Mouse (Mus musculus): ENCODE results near the gene Pank1. TPM values are rescaled to one million over a fixed set of nuclear protein-coding genes. Genes with fewer than 3 reads are reported as not detected.
A peak's percentile ranks its signal among the peaks of the same experiment; 100 is the strongest.

Pank1 gene
- 7.3 TPM in 2 replicates for polyA plus RNA-seq (2016; fragmentation: Nextera tagmentation; extraction: Ambion mirVana)

DNA sequence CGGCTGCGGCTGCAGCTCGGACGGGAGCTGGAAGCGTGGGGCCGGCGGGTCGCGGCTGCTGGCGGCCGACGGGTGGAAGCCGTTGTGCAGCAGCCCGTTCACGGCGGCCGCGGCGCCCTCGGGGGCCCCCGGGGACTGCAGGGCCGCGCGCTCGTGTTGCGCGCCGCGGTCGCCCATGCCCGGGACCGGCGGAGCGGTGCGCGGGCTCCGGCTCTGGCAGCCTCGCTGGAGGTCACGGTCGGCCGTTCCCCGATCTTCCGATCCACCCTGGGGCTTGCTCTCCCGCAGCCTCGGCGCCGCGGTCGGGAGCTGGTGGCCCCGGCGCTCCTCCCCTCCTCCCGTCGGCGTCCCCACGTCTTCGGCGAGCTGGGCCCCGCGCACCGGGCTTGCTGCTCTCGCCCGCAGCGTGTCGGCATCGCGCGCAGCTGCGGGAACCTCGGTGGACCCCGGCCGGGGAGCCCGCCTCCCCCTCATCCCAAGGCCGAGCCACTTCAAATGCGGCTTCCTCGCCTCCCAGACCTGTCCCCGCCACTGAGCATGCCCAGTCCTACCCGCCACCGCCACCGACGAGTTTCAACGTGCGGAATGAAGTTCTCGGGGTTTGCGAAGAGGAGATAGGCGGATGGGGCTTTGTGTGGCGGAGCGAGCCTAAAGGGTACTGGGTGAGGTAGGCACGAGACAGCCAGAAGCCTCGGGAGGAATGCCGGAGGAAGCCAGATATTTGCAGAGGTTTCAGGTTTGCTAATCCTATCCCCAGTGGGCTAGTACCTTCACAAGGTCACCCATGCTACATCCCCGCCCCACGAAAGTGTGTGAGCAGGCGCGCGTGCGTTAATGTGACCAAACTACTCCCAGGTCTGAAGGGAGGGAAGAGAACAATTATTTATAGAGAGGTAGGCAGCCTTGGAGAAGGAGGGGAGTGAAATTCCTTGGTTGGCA is at the start of gene Pank1:
Gene Pank1, minus strand, starts transcription at position 853 of the 939 bp plus-strand sequence.
- under 1% methylated on average over 96 of the region's 96 CpGs for WGBS
- DNase-seq (ENCODE audit: extremely low spot score, low spot score), result peak; percentile 82

GRCm38 (mm10) chr19:34922603-34922963 is 43.3 kb upstream of the Pank1 start:
- DNase-seq (ENCODE audit: extremely low spot score, low spot score), result no peak
- Histone ChIP-seq H3K9me3 (no peaks in the 10 kb centered on the region), H3K27ac (peak overlapping the region; percentile 94), H3K4me3 (peak overlapping the region; percentile 87), H3K4me1 (peaks cover 8% of the 10 kb centered on the region), H3K27me3 (ENCODE audit: poor library complexity, severe bottlenecking) (no peaks in the 10 kb centered on the region), H3K36me3 (replicated peaks) (peaks cover 31% of the 10 kb centered on the region)
- under 1% methylated on average over 9 of the region's 9 CpGs for WGBS

More for the DNA sequence above, at the start of gene Pank1:
- H3K4me1 ChIP-seq, result peaks cover 28% of the 10 kb centered on the region
- H3K27me3 ChIP-seq (ENCODE audit: poor library complexity, severe bottlenecking), result no peaks in the 10 kb centered on the region
- H3K36me3 ChIP-seq (replicated peaks), result no peaks in the 10 kb centered on the region
- no peaks in the 10 kb centered on the region for H3K9me3 ChIP-seq
- peak within 1 kb of the TSS; percentile 88 for H3K4me3 ChIP-seq
- H3K27ac ChIP-seq, result peak within 1 kb of the TSS; percentile 99

DNA sequence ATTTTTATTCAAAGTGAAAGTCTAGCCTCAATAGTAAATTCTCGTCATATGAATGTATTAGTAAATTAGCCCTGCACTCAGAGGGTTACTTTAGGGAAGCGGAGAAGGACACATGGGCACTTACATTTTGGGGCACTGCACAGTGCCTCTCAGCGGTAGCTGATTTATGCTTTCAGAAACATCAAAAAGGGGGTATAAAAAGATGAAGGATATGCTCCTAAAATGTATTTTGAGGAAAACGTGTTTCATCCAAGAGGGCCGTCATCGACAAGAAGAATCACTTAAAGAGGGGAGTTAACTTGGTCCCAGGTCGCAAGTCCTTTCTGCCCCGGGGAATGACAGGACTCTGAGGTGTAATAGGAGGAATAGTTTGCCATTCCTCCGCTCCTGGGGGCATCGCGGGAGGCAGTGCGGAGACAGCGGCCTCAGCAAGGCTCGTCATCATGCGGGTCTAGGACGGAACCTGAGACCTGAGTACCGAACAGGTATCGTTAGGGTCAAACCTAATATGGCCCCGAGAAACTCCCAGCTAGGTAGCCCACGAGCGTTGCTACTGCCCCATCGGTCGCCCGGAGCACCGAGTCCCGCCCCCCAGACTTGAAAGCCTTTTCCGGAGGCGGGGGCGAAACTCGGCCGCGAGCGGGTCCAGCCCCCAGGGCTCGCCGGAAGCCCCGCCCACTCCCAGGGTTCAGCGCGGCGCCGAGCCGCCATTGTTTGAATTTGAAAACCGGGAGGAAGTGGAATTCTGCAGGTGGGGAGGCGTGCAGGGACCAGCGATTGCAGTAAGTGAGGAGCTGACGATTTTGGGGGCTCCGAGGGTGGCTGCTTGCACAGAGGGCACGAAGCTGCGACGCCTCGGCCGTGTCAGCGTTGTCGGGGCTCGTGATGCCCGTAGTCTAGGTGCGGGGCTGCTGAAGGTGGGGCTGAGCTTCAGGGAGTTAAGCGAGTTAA is 42.7 kb upstream of the Pank1 start, which contains the start of gene Kif20b:
Gene Kif20b, plus strand, starts transcription at position 710 of the 951 bp plus-strand sequence.
- peaks cover 26% of the 10 kb centered on the region for H3K36me3 ChIP-seq (replicated peaks)
- peak within 1 kb of the TSS; percentile 94 for H3K27ac ChIP-seq
- WGBS, result under 1% methylated on average over 57 of the region's 57 CpGs
- DNase-seq (ENCODE audit: extremely low spot score, low spot score), result peak; percentile 92
- H3K27me3 ChIP-seq (ENCODE audit: poor library complexity, severe bottlenecking), result no peaks in the 10 kb centered on the region
- H3K4me3 ChIP-seq, result peak within 1 kb of the TSS; percentile 87
- H3K9me3 ChIP-seq, result no peaks in the 10 kb centered on the region
- H3K4me1 ChIP-seq, result peaks cover 8% of the 10 kb centered on the region

DNA sequence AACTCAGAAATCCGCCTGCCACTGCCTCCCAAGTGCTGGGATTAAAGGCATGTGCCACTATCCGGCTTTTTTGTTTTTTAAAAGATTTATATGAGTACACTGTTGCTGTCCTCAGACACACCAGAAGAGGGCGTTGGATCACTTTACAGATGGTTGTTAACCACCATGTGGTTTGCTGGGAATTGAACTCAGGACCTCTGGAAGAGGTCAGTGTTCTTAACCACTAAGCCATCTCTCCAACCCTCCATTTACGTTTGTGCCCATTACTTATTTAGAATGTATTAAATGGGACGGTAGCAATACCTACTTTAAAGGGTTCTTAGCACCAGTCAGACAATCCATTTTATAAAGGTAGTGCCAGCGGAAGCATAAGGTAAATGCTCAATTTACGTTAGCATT is 42.0 kb upstream of the Pank1 start:
- Histone ChIP-seq H3K27me3 (ENCODE audit: poor library complexity, severe bottlenecking) (no peaks in the 10 kb centered on the region), H3K27ac (peak overlapping the region; percentile 94; the same call in 1 of the 2 replicates), H3K4me3 (peak overlapping the region; percentile 87), H3K9me3 (no peaks in the 10 kb centered on the region), H3K36me3 (replicated peaks) (peaks cover 19% of the 10 kb centered on the region), H3K4me1 (peaks cover 8% of the 10 kb centered on the region)
- WGBS, result 20% methylated on average over 7 of the region's 7 CpGs
- DNase-seq (ENCODE audit: extremely low spot score, low spot score), result no peak

- DNase-seq (ENCODE audit: extremely low spot score, low spot score), result no peak
Measured at GRCm38 (mm10) chr19:34920531-34920930, 41.3 kb upstream of the Pank1 start.

GRCm38 (mm10) chr19:34920066-34920465 is 40.8 kb upstream of the Pank1 start:
- 92% methylated on average over 4 of the region's 4 CpGs for WGBS
- no peak overlapping the region for H3K4me3 ChIP-seq

More at GRCm38 (mm10) chr19:34920531-34920930, 41.3 kb upstream of the Pank1 start:
- H3K36me3 ChIP-seq (replicated peaks), result peaks cover 15% of the 10 kb centered on the region
- no peak overlapping the region for H3K27ac ChIP-seq
- no peaks in the 10 kb centered on the region for H3K27me3 ChIP-seq (ENCODE audit: poor library complexity, severe bottlenecking)
- H3K9me3 ChIP-seq, result no peaks in the 10 kb centered on the region
- peaks cover 8% of the 10 kb centered on the region for H3K4me1 ChIP-seq
- 86% methylated on average over 3 of the region's 3 CpGs for WGBS
- no peak overlapping the region for H3K4me3 ChIP-seq

GRCm38 (mm10) chr19:34912366-34912765 is 33.1 kb upstream of the Pank1 start:
- no peaks in the 10 kb centered on the region for H3K27me3 ChIP-seq (ENCODE audit: poor library complexity, severe bottlenecking)
- H3K4me1 ChIP-seq, result peaks cover 11% of the 10 kb centered on the region
- H3K4me3 ChIP-seq, result no peak overlapping the region
- no peaks in the 10 kb centered on the region for H3K9me3 ChIP-seq
- no peaks in the 10 kb centered on the region for H3K36me3 ChIP-seq (replicated peaks)
- DNase-seq (ENCODE audit: extremely low spot score, low spot score), result no peak
- no peak overlapping the region for H3K27ac ChIP-seq

More at GRCm38 (mm10) chr19:34920066-34920465, 40.8 kb upstream of the Pank1 start:
- Histone ChIP-seq H3K27me3 (ENCODE audit: poor library complexity, severe bottlenecking) (no peaks in the 10 kb centered on the region), H3K27ac (no peak overlapping the region), H3K4me1 (peaks cover 8% of the 10 kb centered on the region), H3K36me3 (replicated peaks) (peaks cover 10% of the 10 kb centered on the region), H3K9me3 (no peaks in the 10 kb centered on the region)
- no peak for DNase-seq (ENCODE audit: extremely low spot score, low spot score)

DNA sequence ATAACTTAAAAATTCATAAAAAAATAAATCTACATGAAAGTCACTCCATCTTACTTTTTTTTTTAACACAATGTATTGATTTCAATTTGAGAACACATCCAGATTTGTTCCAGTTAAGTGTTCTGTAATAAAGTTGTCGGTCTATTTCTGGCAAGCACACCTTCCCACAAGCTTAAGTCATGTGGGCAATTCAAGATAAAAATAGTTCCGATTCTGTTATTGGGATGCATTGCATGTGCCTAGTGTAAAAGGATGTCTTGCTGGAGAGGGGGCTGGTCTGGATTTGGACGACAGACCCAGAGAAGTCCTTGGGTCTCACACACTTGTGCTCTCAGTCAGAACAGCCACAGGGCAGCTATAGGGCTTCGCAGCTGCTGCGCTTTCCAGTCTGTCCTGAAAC is 27.5 kb upstream of the Pank1 start:
- no peak for DNase-seq (ENCODE audit: extremely low spot score, low spot score)
- Histone ChIP-seq H3K27me3 (ENCODE audit: poor library complexity, severe bottlenecking) (no peaks in the 10 kb centered on the region), H3K4me3 (no peak overlapping the region), H3K9me3 (no peaks in the 10 kb centered on the region), H3K4me1 (peaks cover 11% of the 10 kb centered on the region), H3K27ac (no peak overlapping the region), H3K36me3 (replicated peaks) (no peaks in the 10 kb centered on the region)
- WGBS, result 81% methylated on average over 5 of the region's 5 CpGs

DNA sequence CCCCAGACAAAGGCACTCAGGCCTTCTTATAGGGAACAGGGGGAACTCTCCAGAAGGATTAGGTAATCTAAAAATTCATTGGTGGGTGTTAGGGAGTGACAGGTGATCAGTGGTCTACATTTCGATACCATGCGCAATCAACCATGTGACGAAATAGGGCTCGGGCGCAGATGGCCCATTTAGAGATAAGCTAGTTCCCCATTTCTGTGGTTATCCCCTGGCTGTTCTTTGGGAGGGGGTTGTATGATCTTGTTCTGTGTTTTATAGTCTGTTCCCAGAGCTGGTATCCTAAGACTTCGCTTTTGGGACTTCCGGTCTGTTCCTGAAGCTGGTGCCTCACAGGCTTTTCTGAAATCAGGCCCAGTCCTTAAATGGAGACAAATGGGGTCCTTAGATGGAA is 26.2 kb upstream of the Pank1 start:
- Histone ChIP-seq H3K4me1 (peaks cover 11% of the 10 kb centered on the region), H3K9me3 (no peaks in the 10 kb centered on the region), H3K36me3 (replicated peaks) (no peaks in the 10 kb centered on the region), H3K4me3 (no peak overlapping the region), H3K27me3 (ENCODE audit: poor library complexity, severe bottlenecking) (no peaks in the 10 kb centered on the region), H3K27ac (no peak overlapping the region)
- 97% methylated on average over 7 of the region's 7 CpGs for WGBS
- no peak for DNase-seq (ENCODE audit: extremely low spot score, low spot score)

GRCm38 (mm10) chr19:34904032-34904431 is 24.8 kb upstream of the Pank1 start:
- no peak for DNase-seq (ENCODE audit: extremely low spot score, low spot score)
- Histone ChIP-seq H3K4me1 (peaks cover 11% of the 10 kb centered on the region), H3K36me3 (replicated peaks) (no peaks in the 10 kb centered on the region), H3K4me3 (no peak overlapping the region), H3K9me3 (no peaks in the 10 kb centered on the region), H3K27ac (no peak overlapping the region), H3K27me3 (ENCODE audit: poor library complexity, severe bottlenecking) (no peaks in the 10 kb centered on the region)
- 80% methylated on average over 5 of the region's 5 CpGs for WGBS

DNA sequence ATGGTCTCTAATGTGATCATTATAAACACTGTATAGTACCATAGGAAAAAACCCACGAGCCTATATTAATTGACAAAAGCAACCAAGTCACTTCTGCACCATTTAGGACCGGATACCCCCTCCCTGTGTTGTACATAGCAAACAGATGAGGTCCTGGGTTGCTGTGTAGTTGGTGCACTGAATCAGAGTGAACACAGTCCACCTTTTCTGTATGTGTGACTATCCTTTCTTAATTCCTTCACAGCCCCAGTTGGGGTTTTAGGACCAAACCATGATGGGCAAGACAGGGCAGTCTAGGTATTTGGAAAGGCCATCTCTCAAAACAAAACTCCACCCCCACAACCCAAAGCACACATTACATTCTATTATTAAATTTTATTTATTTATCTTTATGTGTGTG is 22.5 kb upstream of the Pank1 start:
- H3K4me3 ChIP-seq, result no peak overlapping the region
- WGBS, result 85% methylated on average over 2 of the region's 2 CpGs
- H3K36me3 ChIP-seq (replicated peaks), result no peaks in the 10 kb centered on the region
- no peak for DNase-seq (ENCODE audit: extremely low spot score, low spot score)
- H3K4me1 ChIP-seq, result no peaks in the 10 kb centered on the region
- H3K27ac ChIP-seq, result no peak overlapping the region
- H3K27me3 ChIP-seq (ENCODE audit: poor library complexity, severe bottlenecking), result no peaks in the 10 kb centered on the region
- no peaks in the 10 kb centered on the region for H3K9me3 ChIP-seq

GRCm38 (mm10) chr19:34901266-34901665 is 22.0 kb upstream of the Pank1 start:
- 94% methylated on average over 7 of the region's 7 CpGs for WGBS
- H3K9me3 ChIP-seq, result no peaks in the 10 kb centered on the region
- H3K4me3 ChIP-seq, result no peak overlapping the region
- H3K36me3 ChIP-seq (replicated peaks), result no peaks in the 10 kb centered on the region
- H3K27me3 ChIP-seq (ENCODE audit: poor library complexity, severe bottlenecking), result no peaks in the 10 kb centered on the region
- no peak for DNase-seq (ENCODE audit: extremely low spot score, low spot score)
- H3K4me1 ChIP-seq, result no peaks in the 10 kb centered on the region
- H3K27ac ChIP-seq, result no peak overlapping the region

Data from forebrain, embryonic 10.5 days (tissue).